Mouse (Mus musculus) urinary bladder, adult 18-20 months (tissue): ENCODE data around the gene Gimap5.

Experiments used
- DNase-seq, 2 experiments: peaks; one replicate each; pipeline ENCODE4 v3.0.0; 2022; ENCODE audit warnings: low spot score in 2 of 2, mixed read lengths in 2 of 2

Gene Gimap5

GRCm38 (mm10) chr6:48745959-48746889 lies at the start of gene Gimap5:
Gene Gimap5 (plus strand): TSS chr6:48746197.
- no peak for DNase-seq

- DNase-seq = no peak
Observed at GRCm38 (mm10) chr6:48696830-48697554, 49.0 kb upstream of the Gimap5 start.

GRCm38 (mm10) chr6:48697555-48697930 lies 48.5 kb upstream of the Gimap5 start:
- DNase-seq = no peak

GRCm38 (mm10) chr6:48698066-48698856 lies 47.7 kb upstream of the Gimap5 start:
- no peak for DNase-seq

- no peak for DNase-seq
Observed at GRCm38 (mm10) chr6:48698888-48699287, 47.1 kb upstream of the Gimap5 start.

- no peak for DNase-seq
Observed at GRCm38 (mm10) chr6:48700251-48701075, 45.5 kb upstream of the Gimap5 start.

GRCm38 (mm10) chr6:48702146-48702545 lies 43.9 kb upstream of the Gimap5 start:
- no peak for DNase-seq

GRCm38 (mm10) chr6:48702601-48703000 lies 43.4 kb upstream of the Gimap5 start:
- DNase-seq = no peak

- no peak for DNase-seq
Observed at GRCm38 (mm10) chr6:48704146-48704545, 41.9 kb upstream of the Gimap5 start.

- DNase-seq = no peak
Observed at GRCm38 (mm10) chr6:48706130-48706529, 39.9 kb upstream of the Gimap5 start.

- DNase-seq = no peak
Observed at GRCm38 (mm10) chr6:48718455-48718854, 27.5 kb upstream of the Gimap5 start, which contains the start of the genes Gm28053 and Gimap7. Gene Gm28053 (plus strand): TSS chr6:48718607. Gene Gimap7 (plus strand): TSS chr6:48718621.

GRCm38 (mm10) chr6:48720326-48720725 lies 25.7 kb upstream of the Gimap5 start:
- no peak for DNase-seq

GRCm38 (mm10) chr6:48723468-48723867 lies 22.5 kb upstream of the Gimap5 start:
- no peak for DNase-seq

- DNase-seq = no peak
Observed at GRCm38 (mm10) chr6:48725476-48725875, 20.5 kb upstream of the Gimap5 start.

GRCm38 (mm10) chr6:48727761-48728160 lies 18.2 kb upstream of the Gimap5 start:
- no peak for DNase-seq

- no peak for DNase-seq
Observed at GRCm38 (mm10) chr6:48732864-48733304, 13.1 kb upstream of the Gimap5 start.

GRCm38 (mm10) chr6:48733660-48734059 lies 12.3 kb upstream of the Gimap5 start:
- no peak for DNase-seq

GRCm38 (mm10) chr6:48737053-48737452 lies 8.9 kb upstream of the Gimap5 start:
- no peak for DNase-seq

GRCm38 (mm10) chr6:48737688-48738087 lies 8.3 kb upstream of the Gimap5 start:
- DNase-seq = no peak

GRCm38 (mm10) chr6:48738961-48739779 lies 6.8 kb upstream of the Gimap5 start, which contains the start of gene Gimap1:
Gene Gimap1 (plus strand): TSS chr6:48739054.
- DNase-seq = no peak
